Mouse (Mus musculus) myocyte (in vitro differentiated cells): ENCODE data around the gene Hist2h4.
A peak's percentile ranks its signal among the peaks of the same experiment; 100 is the strongest.

Experiments used
- CEBPB ChIP-seq: IDR thresholded peaks from 2 replicates; pipeline ENCODE4 v1.6.1; 2011; ENCODE audit warnings: mild to moderate bottlenecking, moderate library complexity; ENCODE audit not compliant: poor library complexity, insufficient read depth, severe bottlenecking
- E2F4 ChIP-seq: IDR thresholded peaks from one replicate; pipeline ENCODE4 v1.6.1; 2011; ENCODE audit warnings: mild to moderate bottlenecking, control low read depth, moderate library complexity; ENCODE audit not compliant: insufficient read depth
- MAX ChIP-seq: IDR thresholded peaks from one replicate; pipeline ENCODE4 v1.6.1; 2011; ENCODE audit warnings: low read depth, mild to moderate bottlenecking, control low read depth
- MYOD1 ChIP-seq, 3 experiments: IDR thresholded peaks; one replicate each; pipeline ENCODE4 v1.6.1; 2011; ENCODE audit warnings: control low read depth in 2 of 3, low read depth in 2 of 3, mild to moderate bottlenecking in 2 of 3, moderate library complexity in 1 of 3; ENCODE audit not compliant: insufficient read length in 2 of 3, control insufficient read depth in 1 of 3
- MYOG ChIP-seq, 3 experiments: IDR thresholded peaks; one replicate each; pipeline ENCODE4 v1.6.1; 2011; ENCODE audit warnings: control low read depth in 2 of 3, low read depth in 2 of 3, mild to moderate bottlenecking in 2 of 3; ENCODE audit not compliant: insufficient read length in 2 of 3, control insufficient read depth in 1 of 3, insufficient read depth in 1 of 3
- POLR2A ChIP-seq: IDR thresholded peaks from one replicate; pipeline ENCODE4 v1.6.1; 2011; ENCODE audit warnings: low read depth, mild to moderate bottlenecking, control low read depth, moderate library complexity; ENCODE audit not compliant: insufficient read length
- REST ChIP-seq: IDR thresholded peaks from one replicate; pipeline ENCODE4 v1.6.1; 2011; ENCODE audit warnings: mild to moderate bottlenecking, control low read depth, moderate library complexity; ENCODE audit not compliant: insufficient read depth, insufficient read length
- USF1 ChIP-seq: IDR thresholded peaks from one replicate; pipeline ENCODE4 v1.6.1; 2011; ENCODE audit warnings: low read depth, mild to moderate bottlenecking, control low read depth, moderate library complexity

GRCm38 (mm10) chr3:96230910-96231757, 32.0 kb downstream of the Hist2h4 start:
- TF ChIP-seq MAX, result no peak
- no peak for TF ChIP-seq E2F4
- no peak for TF ChIP-seq POLR2A
- TF ChIP-seq USF1, result no peak
- TF ChIP-seq MYOD1 (IDR thresholded peaks at IDR 0.05; ENCODE audit: control insufficient read depth in 1 of 3, insufficient read length in 2 of 3, low read depth in 2 of 3), result peak; percentile 66 to 73 (median 72)
- TF ChIP-seq MYOG (IDR thresholded peaks at IDR 0.05; ENCODE audit: control insufficient read depth in 1 of 3, insufficient read depth in 1 of 3, insufficient read length in 2 of 3, low read depth in 2 of 3), result peak in 1 of 3 experiments; percentile 36
- no peak for TF ChIP-seq REST
- no peak for TF ChIP-seq CEBPB
